Mouse (Mus musculus) lung, embryonic 16.5 days (tissue): Measurements from ENCODE around the gene Parvb. TPM values are rescaled to one million over a fixed set of nuclear protein-coding genes. Genes with fewer than 3 reads are reported as not detected.

Experiments used
- ATAC-seq: fragments of 200-750 bp; cut with Nextera tagmentation; 2 replicates; pipeline ENCODE4 v1.8.0; 2017; ENCODE audit warnings: low read depth, mild to moderate bottlenecking, moderate library complexity
- H3K27ac ChIP-seq: fragments of 300-500 bp; sonication (generic); 2 replicates; pipeline ENCODE4 v1.5.1; 2014; ENCODE audit warnings: mild to moderate bottlenecking, control low read depth, low read length
- H3K27me3 ChIP-seq: fragments of 300-500 bp; sonication (generic); 2 replicates; pipeline ENCODE4 v1.6.1; 2014; ENCODE audit warnings: low read depth, low read length, mixed read lengths; ENCODE audit not compliant: control insufficient read depth, insufficient read depth
- H3K36me3 ChIP-seq: fragments of 300-500 bp; sonication (generic); 2 replicates; pipeline ENCODE4 v1.6.1; 2014; ENCODE audit warnings: low read length; ENCODE audit not compliant: control insufficient read depth, insufficient read depth
- H3K4me1 ChIP-seq: fragments of 300-500 bp; sonication (generic); replicated peaks from 2 replicates; pipeline ENCODE4 v1.6.1; 2014; ENCODE audit warnings: low read length, mixed read lengths; ENCODE audit not compliant: control insufficient read depth, insufficient read depth
- H3K4me2 ChIP-seq: fragments of 300-500 bp; sonication (generic); 2 replicates; pipeline ENCODE4 v1.6.1; 2014; ENCODE audit warnings: low read depth, low read length, control low read depth
- H3K4me3 ChIP-seq: fragments of 300-500 bp; sonication (generic); 2 replicates; pipeline ENCODE4 v1.5.1; 2014; ENCODE audit warnings: mild to moderate bottlenecking, low read length, control low read depth
- H3K9ac ChIP-seq: fragments of 300-500 bp; sonication (generic); 2 replicates; pipeline ENCODE4 v1.6.1; 2014; ENCODE audit warnings: low read length, control low read depth
- H3K9me3 ChIP-seq: fragments of 300-500 bp; sonication (generic); 2 replicates; pipeline ENCODE4 v1.6.1; 2016; ENCODE audit warnings: low read length; ENCODE audit not compliant: control insufficient read depth
- WGBS: fragments of 180-500 bp; shearing (Covaris S2); extraction: QIAGEN DNeasy Blood & Tissue Kit; methylation state at CpG from one replicate; pipeline ENCODE4 v1.1.7; 2014; 5-methylcytosine and 5-hydroxymethylcytosine counted together
- polyA plus RNA-seq: library from polyadenylated mRNA; unstranded; fragments of >200 nt; fragmentation: Nextera tagmentation; extraction: Ambion mirVana; gene quantifications from 2 replicates; pipeline ENCODE4 v1.2.1, GENCODE M21; 2015

Parvb gene
- polyA plus RNA-seq, 1 experiment from 2014 or later, result 5.2 TPM

GRCm38 (mm10) chr15:84355081-84355480, 123.2 kb downstream of the Parvb start:
- no peak for ATAC-seq
- Histone ChIP-seq H3K4me2 (no peak overlapping the region), H3K27me3 (no peaks in the 10 kb centered on the region), H3K36me3 (no peaks in the 10 kb centered on the region), H3K4me3 (no peak overlapping the region), H3K4me1 (peaks cover 8% of the 10 kb centered on the region; the same call in 1 of the 2 replicates), H3K9me3 (no peaks in the 10 kb centered on the region), H3K9ac (no peak overlapping the region), H3K27ac (no peak overlapping the region)
- 73% methylated on average over 5 of the region's 5 CpGs for WGBS

- Histone ChIP-seq H3K9me3 (peaks cover 3% of the 10 kb centered on the region), H3K27ac (no peak overlapping the region), H3K4me1 (no peaks in the 10 kb centered on the region), H3K27me3 (no peaks in the 10 kb centered on the region), H3K4me2 (no peak overlapping the region), H3K36me3 (no peaks in the 10 kb centered on the region), H3K4me3 (no peak overlapping the region), H3K9ac (no peak overlapping the region)
- 77% methylated on average over 3 of the region's 3 CpGs for WGBS
- ATAC-seq, result no peak
Measured at GRCm38 (mm10) chr15:84364746-84365145, 132.9 kb downstream of the Parvb start.

Other genes starting within 250 kb of the Parvb start
- 0.57 and 1.3 TPM in 2 replicates for gene Efcab6, start 166.7 kb upstream of the Parvb start, polyA plus RNA-seq
- 0.98 and 1.7 TPM in 2 replicates for gene Sult4a1, start 126.3 kb upstream of the Parvb start, polyA plus RNA-seq
- not detected in 2 replicates for gene Pnpla5, start 108.9 kb upstream of the Parvb start, polyA plus RNA-seq
- gene Pnpla3, start 64.2 kb upstream of the Parvb start, polyA plus RNA-seq, result 0.38 TPM in 1 of 2 replicates, not detected in the other
- 98.8 and 105 TPM in 2 replicates for gene Samm50, start 39.8 kb upstream of the Parvb start, polyA plus RNA-seq
- gene Parvg, start 92.0 kb downstream of the Parvb start, polyA plus RNA-seq, result 3.8 and 5.5 TPM in 2 replicates
- gene Shisal1, start 215.1 kb downstream of the Parvb start, polyA plus RNA-seq, result 0.63 and 0.74 TPM in 2 replicates